Mouse (Mus musculus) kidney, adult 2 months (tissue): ENCODE results near the gene Aacs.

ENCODE experiments used
- CTCF ChIP-seq: fragments of 200-500 bp; conservative IDR thresholded peaks from 2 replicates; pipeline ENCODE4 v1.5.1; 2011; ENCODE audit warnings: low read depth, mild to moderate bottlenecking, control low read depth, low read length, moderate library complexity, mixed read lengths; ENCODE audit not compliant: insufficient read depth, insufficient read length
- POLR2A ChIP-seq: fragments of 200-500 bp; IDR thresholded peaks from one replicate; pipeline ENCODE4 v1.6.1; 2011; ENCODE audit warnings: low read depth, low read length, control low read depth

GRCm38 (mm10) chr5:125487375-125488115, 11.9 kb downstream of the Aacs start:
- TF ChIP-seq CTCF (no peak), POLR2A (no peak)
